Mouse (Mus musculus) embryonic fibroblast, embryonic 13.5 days (primary cell): Measurements from ENCODE around the gene Baz2b. TPM values are rescaled to one million over a fixed set of nuclear protein-coding genes. Genes with fewer than 3 reads are reported as not detected.

Experiments used
- H3K27ac ChIP-seq: 2 replicates; pipeline ENCODE4 v1.5.1; 2012; ENCODE audit warnings: low read length, control low read depth, inconsistent platforms; ENCODE audit not compliant: insufficient read depth
- H3K4me1 ChIP-seq: 2 replicates; pipeline ENCODE4 v1.6.1; 2011; ENCODE audit warnings: low read length; ENCODE audit not compliant: control insufficient read depth, insufficient read depth
- H3K4me3 ChIP-seq: 2 replicates; pipeline ENCODE4 v1.5.1; 2011; ENCODE audit warnings: mild to moderate bottlenecking, control low read depth, low read length; ENCODE audit not compliant: insufficient read depth
- CTCF ChIP-seq: IDR thresholded peaks from 2 replicates; pipeline ENCODE4 v1.5.1; 2011; ENCODE audit warnings: mild to moderate bottlenecking, control low read depth, low read length, moderate library complexity, borderline replicate concordance; ENCODE audit not compliant: insufficient read depth
- POLR2A ChIP-seq: IDR thresholded peaks from 2 replicates; pipeline ENCODE4 v1.6.1; 2011; ENCODE audit warnings: low read depth, mild to moderate bottlenecking, control low read depth, low read length, moderate library complexity
- polyA plus RNA-seq: library from polyadenylated mRNA; stranded (reverse); fragments of >200 nt; gene quantifications from 2 replicates; pipeline ENCODE4 v1.2.4, GENCODE M21; 2011; ENCODE audit warnings: low read depth; ENCODE audit not compliant: missing spikeins, insufficient read length

Baz2b gene
- polyA plus RNA-seq, 1 experiment: 31.9 TPM

DNA sequence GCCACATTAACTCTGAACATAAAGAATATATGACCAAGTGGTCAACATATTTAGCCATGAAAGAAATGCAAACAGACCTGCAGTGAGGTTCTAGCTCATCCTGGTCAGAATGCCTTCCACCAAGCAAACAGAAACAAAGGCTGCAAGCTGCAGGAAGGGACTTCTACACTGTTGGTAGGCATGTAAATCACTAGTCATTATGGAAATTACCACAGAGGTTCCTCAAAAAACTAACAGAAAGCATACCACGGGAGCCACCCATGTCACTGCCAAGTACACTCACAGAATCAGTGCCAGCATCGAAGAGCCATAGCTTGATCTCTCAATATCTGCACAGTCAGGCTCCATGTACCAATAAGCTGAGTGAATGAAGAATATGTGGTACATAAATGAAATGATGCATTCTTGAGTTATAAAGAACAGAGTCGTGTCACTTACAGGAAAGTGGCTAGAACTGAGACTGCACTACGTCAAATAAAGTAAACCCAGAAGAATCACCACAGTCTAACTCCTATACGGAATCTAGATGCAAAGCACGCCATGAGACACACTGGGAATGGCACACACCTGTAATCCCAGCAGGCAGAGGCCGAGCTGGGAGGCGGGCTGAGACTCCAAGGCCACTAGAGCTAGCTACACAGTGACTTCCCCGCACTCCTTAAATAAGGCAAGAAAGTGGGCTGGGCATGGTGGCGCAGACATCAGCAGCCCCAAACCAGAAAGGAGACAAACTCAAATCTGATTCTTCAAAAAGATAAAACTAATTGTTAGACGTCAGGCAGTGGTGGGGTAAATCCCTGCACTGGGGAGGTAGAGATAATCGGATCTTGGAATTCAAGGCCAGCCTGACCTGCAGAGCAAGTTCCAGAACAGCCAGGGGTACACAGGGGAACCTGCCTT, 95.7 kb downstream of the Baz2b start:
- TF ChIP-seq POLR2A (no peak), CTCF (no peak)
- Histone ChIP-seq H3K4me3 (no peak overlapping the region), H3K27ac (no peak overlapping the region), H3K4me1 (peaks cover 7% of the 10 kb centered on the region)

GRCm38 (mm10) chr2:60112116-60112515, 97.5 kb downstream of the Baz2b start:
- Histone ChIP-seq H3K4me3 (no peak overlapping the region), H3K27ac (no peak overlapping the region), H3K4me1 (peaks cover 7% of the 10 kb centered on the region)
- TF ChIP-seq CTCF: no peak
- TF ChIP-seq POLR2A: no peak

- peaks cover 2% of the 10 kb centered on the region; the same call in 1 of the 2 replicates for H3K4me1 ChIP-seq
- TF ChIP-seq POLR2A (no peak), CTCF (no peak)
- H3K4me3 ChIP-seq: no peak overlapping the region
- H3K27ac ChIP-seq: no peak overlapping the region
These were observed 100.6 kb downstream of the Baz2b start for GRCm38 (mm10) chr2:60109001-60109400.

DNA sequence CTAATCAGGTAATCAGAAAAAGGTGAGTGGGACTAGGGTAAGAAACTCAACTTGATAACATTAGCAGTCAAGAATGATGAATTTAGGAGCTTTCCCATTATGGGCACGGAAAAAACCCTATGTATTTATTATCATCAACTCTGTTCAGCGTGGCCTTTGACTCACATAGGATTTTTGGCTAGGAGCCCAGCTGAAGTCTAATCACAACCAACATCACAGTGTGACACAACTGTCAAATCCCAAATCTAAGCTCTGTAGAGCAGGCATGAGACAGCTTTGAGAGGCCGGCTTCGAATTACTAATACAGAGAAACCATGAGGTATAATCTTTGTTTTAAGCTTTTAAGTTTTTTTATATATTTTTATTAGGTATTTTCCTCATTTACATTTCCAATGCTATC, 113.0 kb downstream of the Baz2b start:
- no peak overlapping the region for H3K27ac ChIP-seq

DNA sequence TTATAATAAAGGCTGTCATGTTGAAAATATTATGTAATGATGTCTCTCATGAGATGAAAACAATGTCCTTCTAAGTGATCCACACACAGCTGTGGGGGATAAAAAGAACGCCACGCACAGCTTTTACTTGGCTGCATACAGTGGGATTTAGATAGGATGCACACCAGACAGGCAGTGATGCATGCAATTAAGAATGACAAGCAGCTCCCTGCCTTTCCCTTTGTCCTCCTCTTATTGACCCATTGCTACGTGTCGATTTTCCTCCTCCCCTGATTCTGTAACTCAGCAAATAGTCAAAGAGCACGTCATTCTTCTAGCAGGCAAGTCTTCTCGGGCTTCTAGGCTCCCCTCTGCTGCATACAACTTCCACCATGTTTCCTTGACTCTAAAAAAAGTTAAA, 119.4 kb downstream of the Baz2b start:
- TF ChIP-seq POLR2A (no peak), CTCF (no peak)
- Histone ChIP-seq H3K27ac (no peak overlapping the region), H3K4me1 (peaks cover 3% of the 10 kb centered on the region), H3K4me3 (no peak overlapping the region)

More for the DNA sequence above, 113.0 kb downstream of the Baz2b start:
- no peak overlapping the region for H3K4me3 ChIP-seq
- no peak for TF ChIP-seq POLR2A
- no peak for TF ChIP-seq CTCF
- H3K4me1 ChIP-seq: no peaks in the 10 kb centered on the region; the same call in 1 of the 2 replicates

DNA sequence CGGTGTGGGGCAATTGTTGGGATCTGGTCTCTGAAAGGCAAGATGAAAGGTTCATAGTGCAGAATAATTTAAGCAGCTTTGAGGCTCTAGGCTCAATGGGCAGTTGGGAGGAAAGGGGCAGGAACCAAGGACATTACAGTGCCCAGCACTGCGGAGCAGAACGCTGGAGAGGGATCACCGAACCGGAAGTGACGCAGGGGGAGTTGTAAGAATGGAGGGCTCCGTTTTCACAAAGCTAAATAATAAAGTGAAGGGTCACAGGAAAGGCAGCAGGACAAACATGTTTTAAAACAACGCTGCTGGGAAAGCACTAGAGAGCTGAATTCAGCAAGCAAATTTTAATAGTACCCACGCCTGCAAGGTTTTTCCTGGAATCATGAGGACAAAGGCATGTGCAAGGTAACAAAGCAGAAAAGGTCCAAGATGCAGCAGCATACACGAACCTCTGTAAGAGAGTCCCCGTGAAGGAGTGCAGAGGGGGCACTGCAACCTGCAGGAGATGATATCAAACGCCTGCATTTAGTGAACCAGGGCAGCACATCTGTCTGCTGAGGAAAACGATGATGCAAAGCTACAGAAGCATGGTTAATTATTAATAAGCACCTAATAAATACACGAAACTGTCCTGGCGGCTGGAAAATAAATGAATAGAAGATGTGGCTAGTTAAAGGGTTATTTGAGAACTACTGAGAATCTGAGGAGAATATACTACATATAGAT, 120.0 kb downstream of the Baz2b start:
- no peak overlapping the region for H3K27ac ChIP-seq
- no peak overlapping the region for H3K4me3 ChIP-seq
- TF ChIP-seq CTCF: no peak
- TF ChIP-seq POLR2A: no peak
- H3K4me1 ChIP-seq: peaks cover 3% of the 10 kb centered on the region

- Histone ChIP-seq H3K4me3 (no peak overlapping the region), H3K4me1 (peaks cover 3% of the 10 kb centered on the region; the same call in 1 of the 2 replicates), H3K27ac (no peak overlapping the region)
- TF ChIP-seq POLR2A (no peak), CTCF (no peak)
These were observed 120.7 kb downstream of the Baz2b start for GRCm38 (mm10) chr2:60088785-60089527.

GRCm38 (mm10) chr2:60086197-60086903, 123.3 kb downstream of the Baz2b start:
- Histone ChIP-seq H3K4me3 (no peak overlapping the region), H3K4me1 (peaks cover 3% of the 10 kb centered on the region; the same call in 1 of the 2 replicates), H3K27ac (peak overlapping the region; percentile 86)
- TF ChIP-seq POLR2A (no peak), CTCF (no peak)

DNA sequence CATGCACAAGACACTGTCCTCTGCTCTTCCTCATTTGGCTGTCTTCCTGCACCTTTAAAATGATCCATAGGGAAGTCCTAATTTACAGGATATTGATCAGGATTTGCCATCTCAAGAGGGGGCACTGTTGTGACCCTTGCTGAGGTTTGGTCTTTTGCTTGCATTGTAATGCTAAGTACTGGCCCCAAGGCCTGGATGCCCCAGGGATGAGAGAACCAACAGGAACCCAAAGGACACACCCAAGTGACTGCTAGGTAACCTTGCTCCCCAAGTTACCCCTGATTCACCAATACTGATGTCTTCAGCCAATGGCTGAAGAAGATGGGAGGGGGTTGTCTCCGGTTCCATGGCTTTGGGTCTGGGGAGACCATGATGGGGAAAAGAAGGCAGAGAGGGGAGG, 124.8 kb downstream of the Baz2b start:
- no peak overlapping the region for H3K27ac ChIP-seq
- H3K4me3 ChIP-seq: no peak overlapping the region
- H3K4me1 ChIP-seq: peaks cover 3% of the 10 kb centered on the region; the same call in 1 of the 2 replicates
- TF ChIP-seq CTCF (no peak), POLR2A (no peak)
